Mouse (Mus musculus) cerebellum, adult 9-10 months (tissue): ENCODE measurements around the gene Cdk18.
A peak's percentile ranks its signal among the peaks of the same experiment; 100 is the strongest.

ENCODE experiments used
- DNase-seq: peaks from one replicate; pipeline ENCODE4 v3.0.0; 2022

Cdk18 gene

GRCm38 (mm10) chr1:132111411-132111810 lies 28.1 kb downstream of the Cdk18 start:
- DNase-seq: no peak

GRCm38 (mm10) chr1:132109368-132109767 lies 30.1 kb downstream of the Cdk18 start:
- no peak for DNase-seq

- no peak for DNase-seq
Measured at GRCm38 (mm10) chr1:132104353-132104752, 35.1 kb downstream of the Cdk18 start.

- no peak for DNase-seq
Measured at GRCm38 (mm10) chr1:132101953-132102697, 37.4 kb downstream of the Cdk18 start.

GRCm38 (mm10) chr1:132099775-132100174 lies 39.7 kb downstream of the Cdk18 start:
- DNase-seq: no peak

GRCm38 (mm10) chr1:132099016-132099415 lies 40.5 kb downstream of the Cdk18 start:
- DNase-seq: no peak

- no peak for DNase-seq
Measured at GRCm38 (mm10) chr1:132098076-132098475, 41.4 kb downstream of the Cdk18 start.

- DNase-seq: peak; percentile 95
Measured at GRCm38 (mm10) chr1:132095356-132096004, 44.0 kb downstream of the Cdk18 start.

GRCm38 (mm10) chr1:132093269-132093668 lies 46.2 kb downstream of the Cdk18 start:
- no peak for DNase-seq

- DNase-seq: no peak
Measured at GRCm38 (mm10) chr1:132090266-132090665, 49.2 kb downstream of the Cdk18 start.

- DNase-seq: no peak
Measured at GRCm38 (mm10) chr1:132089767-132090166, 49.7 kb downstream of the Cdk18 start.

GRCm38 (mm10) chr1:132088181-132088671 lies 51.3 kb downstream of the Cdk18 start:
- DNase-seq: peak; percentile 92

GRCm38 (mm10) chr1:132085181-132086049 lies 54.1 kb downstream of the Cdk18 start:
- DNase-seq: no peak

- no peak for DNase-seq
Measured at GRCm38 (mm10) chr1:132078413-132078812, 61.1 kb downstream of the Cdk18 start.

- no peak for DNase-seq
Measured at GRCm38 (mm10) chr1:132075576-132075975, 63.9 kb downstream of the Cdk18 start.

- no peak for DNase-seq
Measured at GRCm38 (mm10) chr1:132070659-132071058, 68.8 kb downstream of the Cdk18 start.

GRCm38 (mm10) chr1:132069436-132069835 lies 70.0 kb downstream of the Cdk18 start:
- DNase-seq: no peak

GRCm38 (mm10) chr1:132067261-132068255 lies 71.9 kb downstream of the Cdk18 start, which contains the start of gene Mfsd4a:
TSS of gene Mfsd4a (minus strand) at chr1:132068062.
- peak; percentile 72 for DNase-seq

- DNase-seq: no peak
Measured at GRCm38 (mm10) chr1:132065475-132066172, 73.9 kb downstream of the Cdk18 start.

GRCm38 (mm10) chr1:132065001-132065400 lies 74.5 kb downstream of the Cdk18 start:
- no peak for DNase-seq

GRCm38 (mm10) chr1:132063096-132063495 lies 76.4 kb downstream of the Cdk18 start:
- no peak for DNase-seq
